Mouse (Mus musculus): ENCODE measurements around the gene Pinlyp. TPM values are rescaled to one million over a fixed set of nuclear protein-coding genes. Genes with fewer than 3 reads are reported as not detected.
A peak's percentile ranks its signal among the peaks of the same experiment; 100 is the strongest.

Pinlyp gene
- total and polyA plus RNA-seq, 3 experiments: not detected

DNA sequence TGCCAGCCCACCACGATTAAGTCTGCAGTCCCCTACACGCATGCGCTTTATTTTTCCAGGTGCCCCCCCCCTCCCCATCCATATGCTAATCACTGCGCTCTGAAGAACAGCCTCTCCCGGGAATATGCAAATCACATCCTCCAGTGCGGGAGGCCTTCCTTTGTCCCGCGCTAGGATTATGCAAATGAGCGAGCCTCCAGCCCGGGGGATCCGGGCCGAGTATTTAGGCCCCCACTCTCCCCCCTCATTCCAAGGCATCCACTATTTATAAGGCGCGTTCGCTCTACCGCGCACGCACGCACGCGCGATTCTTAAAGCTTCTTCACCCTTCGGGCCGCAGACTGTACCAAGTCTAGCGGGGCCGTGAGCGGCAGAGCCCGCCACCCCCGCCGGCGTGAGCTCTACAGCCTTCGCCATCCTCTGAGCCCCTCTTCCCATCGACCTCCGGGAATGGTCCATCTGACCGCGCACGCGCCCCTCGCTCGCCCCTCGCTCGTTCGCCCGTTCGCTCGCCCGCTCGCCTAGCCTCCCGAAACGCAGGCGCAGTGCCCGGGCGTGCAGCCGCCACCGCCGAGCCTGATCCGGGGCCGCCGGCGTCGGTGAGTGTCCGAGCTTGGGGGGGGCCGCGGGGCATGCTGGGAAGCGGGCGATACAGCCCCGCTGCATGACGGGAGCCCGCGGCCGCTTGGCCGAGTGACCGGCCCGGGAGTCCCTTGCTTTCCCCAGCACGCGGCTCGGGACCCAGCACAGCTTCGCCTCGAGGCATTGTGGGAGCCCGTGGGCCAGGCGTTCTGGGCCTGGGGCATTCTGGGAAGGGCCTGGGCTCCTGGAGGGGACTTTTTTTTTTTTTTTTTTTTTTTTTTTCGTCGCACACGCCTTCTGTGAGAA is 38.8 kb downstream of the Pinlyp start, which contains the start of gene Zfp428:
Gene Zfp428 (plus strand): TSS at position 169 of the 888 bp plus-strand sequence.
- peak; percentile 92 for DNase-seq
- Histone ChIP-seq H3K9ac (ENCODE audit: low read depth, low read length) (peak within 1 kb of the TSS; percentile 95), H3K4me3 (peak within 1 kb of the TSS; percentile 92), H3K27ac (peak within 1 kb of the TSS; percentile 91), H3K79me2 (replicated peaks; ENCODE audit: control insufficient read depth, insufficient read depth, low read length) (no peaks in the 10 kb centered on the region), H3K27me3 (ENCODE audit: control insufficient read depth, insufficient read depth, low read length) (no peaks in the 10 kb centered on the region), H3K36me3 (ENCODE audit: control insufficient read depth, insufficient read depth, low read length) (no peaks in the 10 kb centered on the region), H3K4me1 (ENCODE audit: control insufficient read depth, insufficient read depth, low read length) (0 out of 2 replicates have a peak, but pooled peaks cover 1% of the 10 kb centered on the region)
- intact Hi-C loops (cut with DNase I): loop anchor here (1.0 to 5.0 kb wide), 3 partner anchors 23 to 35 kb away; partner anchors contain the start of genes Cadm4 and Irgq
- WGBS: under 1% methylated on average over 84 of the region's 84 CpGs
- TF ChIP-seq EP300 (IDR thresholded peaks at IDR 0.05; ENCODE audit: insufficient read depth, low read depth, low read length): no peak
- peak; percentile 58 for TF ChIP-seq POLR2A (IDR thresholded peaks at IDR 0.05; ENCODE audit: insufficient read depth, low read depth, low read length)

DNA sequence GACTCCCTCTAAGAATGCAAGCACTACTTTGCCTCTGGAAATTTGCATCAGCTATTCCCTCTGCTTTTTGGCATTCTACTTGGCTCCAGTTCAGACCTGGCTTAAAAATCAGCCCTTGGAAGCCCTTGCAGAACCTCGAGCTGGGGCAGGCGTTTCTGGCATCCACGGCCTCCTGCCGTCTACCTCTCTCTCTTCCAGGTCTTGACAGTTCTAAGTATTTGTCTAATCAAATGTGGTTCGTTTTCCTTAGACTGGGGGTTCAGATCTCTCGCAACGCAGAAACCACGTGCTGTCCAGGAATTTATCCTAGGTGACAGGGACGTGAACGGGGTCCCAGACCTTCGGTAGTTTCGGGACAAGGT is 39.5 kb downstream of the Pinlyp start:
- peak overlapping the region; percentile 92 for H3K4me3 ChIP-seq
- 0 out of 2 replicates have a peak, but pooled peaks cover 1% of the 10 kb centered on the region for H3K4me1 ChIP-seq (ENCODE audit: control insufficient read depth, insufficient read depth, low read length)
- DNase-seq: peak in 1 of 2 experiments; percentile 57
- peak overlapping the region; percentile 95 for H3K9ac ChIP-seq (ENCODE audit: low read depth, low read length)
- TF ChIP-seq EP300 (IDR thresholded peaks at IDR 0.05; ENCODE audit: insufficient read depth, low read depth, low read length): no peak
- TF ChIP-seq POLR2A (IDR thresholded peaks at IDR 0.05; ENCODE audit: insufficient read depth, low read depth, low read length): no peak
- no peak for TF ChIP-seq CTCF (IDR thresholded peaks at IDR 0.05)
- intact Hi-C loops (cut with DNase I): loop anchor here (2.0 to 5.0 kb wide), 2 partner anchors 24 to 34 kb away; partner anchors contain the start of gene Cadm4
- WGBS: 2% methylated on average over 12 of the region's 12 CpGs
- H3K27ac ChIP-seq: peak overlapping the region; percentile 91
- no peaks in the 10 kb centered on the region for H3K36me3 ChIP-seq (ENCODE audit: control insufficient read depth, insufficient read depth, low read length)
- H3K27me3 ChIP-seq (ENCODE audit: control insufficient read depth, insufficient read depth, low read length): peaks cover 2% of the 10 kb centered on the region; the same call in 1 of the 2 replicates
- no peaks in the 10 kb centered on the region for H3K79me2 ChIP-seq (replicated peaks; ENCODE audit: control insufficient read depth, insufficient read depth, low read length)

- H3K4me3 ChIP-seq: no peak overlapping the region
- no peak for TF ChIP-seq CTCF (IDR thresholded peaks at IDR 0.05)
- TF ChIP-seq EP300 (IDR thresholded peaks at IDR 0.05; ENCODE audit: insufficient read depth, low read depth, low read length): no peak
- TF ChIP-seq POLR2A (IDR thresholded peaks at IDR 0.05; ENCODE audit: insufficient read depth, low read depth, low read length): no peak
- H3K36me3 ChIP-seq (ENCODE audit: control insufficient read depth, insufficient read depth, low read length): no peaks in the 10 kb centered on the region
- DNase-seq: no peak
- peak overlapping the region; percentile 91; the same call in 1 of the 2 replicates for H3K27ac ChIP-seq
- H3K9ac ChIP-seq (ENCODE audit: low read depth, low read length): no peak overlapping the region
- peaks cover 3% of the 10 kb centered on the region; the same call in 1 of the 2 replicates for H3K27me3 ChIP-seq (ENCODE audit: control insufficient read depth, insufficient read depth, low read length)
- intact Hi-C loops (cut with DNase I): loop anchor here (2.0 to 5.0 kb wide), 2 partner anchors 23 to 34 kb away; partner anchors contain the start of gene Cadm4
- 21% methylated on average over 3 of the region's 3 CpGs for WGBS
- 0 out of 2 replicates have a peak, but pooled peaks cover 1% of the 10 kb centered on the region for H3K4me1 ChIP-seq (ENCODE audit: control insufficient read depth, insufficient read depth, low read length)
- no peaks in the 10 kb centered on the region for H3K79me2 ChIP-seq (replicated peaks; ENCODE audit: control insufficient read depth, insufficient read depth, low read length)
These were observed 39.9 kb downstream of the Pinlyp start for GRCm38 (mm10) chr7:24506065-24506459.

- Histone ChIP-seq H3K9ac (ENCODE audit: low read depth, low read length) (no peak overlapping the region), H3K4me3 (no peak overlapping the region), H3K27ac (peak overlapping the region; percentile 91; the same call in 1 of the 2 replicates), H3K27me3 (ENCODE audit: control insufficient read depth, insufficient read depth, low read length) (peaks cover 3% of the 10 kb centered on the region; the same call in 1 of the 2 replicates), H3K36me3 (ENCODE audit: control insufficient read depth, insufficient read depth, low read length) (no peaks in the 10 kb centered on the region), H3K79me2 (replicated peaks; ENCODE audit: control insufficient read depth, insufficient read depth, low read length) (no peaks in the 10 kb centered on the region), H3K4me1 (ENCODE audit: control insufficient read depth, insufficient read depth, low read length) (0 out of 2 replicates have a peak, but pooled peaks cover 1% of the 10 kb centered on the region)
- WGBS: 53% methylated on average over 15 of the region's 15 CpGs
- intact Hi-C loops (cut with DNase I): loop anchor here (2.0 to 5.0 kb wide), 2 partner anchors 23 to 33 kb away; partner anchors contain the start of gene Cadm4
- TF ChIP-seq EP300 (IDR thresholded peaks at IDR 0.05; ENCODE audit: insufficient read depth, low read depth, low read length) (no peak), CTCF (IDR thresholded peaks at IDR 0.05) (no peak), POLR2A (IDR thresholded peaks at IDR 0.05; ENCODE audit: insufficient read depth, low read depth, low read length) (no peak)
- no peak for DNase-seq
These were observed 40.4 kb downstream of the Pinlyp start for GRCm38 (mm10) chr7:24505447-24506064.

DNA sequence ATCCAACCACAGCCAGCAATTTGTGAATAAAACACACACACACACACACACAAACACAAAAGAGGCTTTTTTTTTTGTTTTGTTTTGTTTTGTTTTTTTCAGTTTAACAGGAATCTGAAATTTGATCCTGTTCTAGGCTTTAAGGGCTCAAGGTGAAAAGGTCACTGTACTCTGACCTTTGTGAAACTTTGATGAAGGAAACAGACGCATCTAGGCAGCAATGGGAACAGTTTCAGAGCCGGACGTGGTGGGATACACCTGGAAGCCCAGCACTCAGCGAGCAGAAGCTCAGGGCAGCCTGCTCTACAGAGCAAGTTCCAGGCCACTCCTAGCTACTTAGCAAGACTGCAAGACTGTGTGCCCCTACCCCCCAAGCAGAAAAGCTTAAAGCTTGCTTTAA is 41.0 kb downstream of the Pinlyp start:
- 26% methylated on average over 4 of the region's 4 CpGs for WGBS
- no peak overlapping the region for H3K9ac ChIP-seq (ENCODE audit: low read depth, low read length)
- intact Hi-C loops (cut with DNase I): loop anchor here (5.0 kb wide), 1 partner anchor 33 kb away; no protein-coding TSS in a partner anchor
- H3K4me3 ChIP-seq: no peak overlapping the region
- TF ChIP-seq POLR2A (IDR thresholded peaks at IDR 0.05; ENCODE audit: insufficient read depth, low read depth, low read length) (no peak), EP300 (IDR thresholded peaks at IDR 0.05; ENCODE audit: insufficient read depth, low read depth, low read length) (no peak), CTCF (IDR thresholded peaks at IDR 0.05) (no peak)
- DNase-seq: no peak
- no peaks in the 10 kb centered on the region for H3K79me2 ChIP-seq (replicated peaks; ENCODE audit: control insufficient read depth, insufficient read depth, low read length)
- no peaks in the 10 kb centered on the region for H3K36me3 ChIP-seq (ENCODE audit: control insufficient read depth, insufficient read depth, low read length)
- H3K4me1 ChIP-seq (ENCODE audit: control insufficient read depth, insufficient read depth, low read length): 0 out of 2 replicates have a peak, but pooled peaks cover 1% of the 10 kb centered on the region
- H3K27ac ChIP-seq: no peak overlapping the region
- H3K27me3 ChIP-seq (ENCODE audit: control insufficient read depth, insufficient read depth, low read length): peaks cover 5% of the 10 kb centered on the region

Data from heart, adult 2 months (tissue).